Mouse (Mus musculus) liver, embryonic 11.5 days (tissue): ENCODE results near the gene Tmc1. TPM values are rescaled to one million over a fixed set of nuclear protein-coding genes. Genes with fewer than 3 reads are reported as not detected.

Experiments
- polyA plus RNA-seq: library from polyadenylated mRNA; unstranded; fragments of >200 nt; fragmentation: Nextera tagmentation; extraction: Ambion mirVana; gene quantifications from 2 replicates; pipeline ENCODE4 v1.2.1, GENCODE M21; 2014

Gene Tmc1
- polyA plus RNA-seq, 1 experiment from 2014 or later, result 0.04 TPM

Other genes with a start within 250 kb of the Tmc1 start
- 0.96 and 1.0 TPM in 2 replicates for gene Aldh1a7, start 226.6 kb downstream of the Tmc1 start, polyA plus RNA-seq